Mouse (Mus musculus): ENCODE data around the gene Erg28. TPM values are rescaled to one million over a fixed set of nuclear protein-coding genes. Genes with fewer than 3 reads are reported as not detected.

Gene Erg28
- total and polyA plus RNA-seq, 3 experiments = 55.6 to 76.3 TPM; not detected in 1

- Histone ChIP-seq H3K27ac (ENCODE audit: control insufficient read depth, low read depth, low read length) (no peak overlapping the region), H3K9ac (ENCODE audit: control insufficient read depth, low read depth, low read length, poor library complexity, severe bottlenecking) (no peak overlapping the region), H3K36me3 (ENCODE audit: control insufficient read depth in 1 of 2, insufficient read depth in 2 of 2, low read length in 2 of 2) (no peaks in the 10 kb centered on the region; a peak in 1 of 4 replicates), H3K4me1 (ENCODE audit: control insufficient read depth in 1 of 2, insufficient read depth in 2 of 2, low read length in 2 of 2) (no peaks in the 10 kb centered on the region; a peak in 1 of 4 replicates), H3K79me2 (ENCODE audit: control insufficient read depth, insufficient read depth, low read length, poor library complexity) (no peaks in the 10 kb centered on the region), H3K9me3 (replicated peaks; ENCODE audit: insufficient read depth, low read length) (no peaks in the 10 kb centered on the region), H3K4me3 (ENCODE audit: control insufficient read depth in 1 of 2, insufficient read depth in 1 of 2, low read depth in 2 of 2, low read length in 2 of 2) (no peak overlapping the region), H3K27me3 (ENCODE audit: control insufficient read depth in 1 of 2, insufficient read depth in 2 of 2, low read length in 2 of 2) (no peaks in the 10 kb centered on the region)
- TF ChIP-seq MYB (IDR thresholded peaks at IDR 0.05; ENCODE audit: low read depth, low read length) = no peak
- TF ChIP-seq TCF12 (IDR thresholded peaks at IDR 0.05; ENCODE audit: low read depth, low read length) = no peak
- DNase-seq (ENCODE audit: low read depth, low spot score) = no peak
Measured at GRCm38 (mm10) chr12:85854271-85854670, 29.9 kb upstream of the Erg28 start.

GRCm38 (mm10) chr12:85853836-85854235, 29.5 kb upstream of the Erg28 start:
- H3K4me1 ChIP-seq (ENCODE audit: control insufficient read depth in 1 of 2, insufficient read depth in 2 of 2, low read length in 2 of 2) = no peaks in the 10 kb centered on the region; a peak in 1 of 4 replicates
- H3K36me3 ChIP-seq (ENCODE audit: control insufficient read depth in 1 of 2, insufficient read depth in 2 of 2, low read length in 2 of 2) = no peaks in the 10 kb centered on the region; a peak in 1 of 4 replicates
- no peaks in the 10 kb centered on the region for H3K27me3 ChIP-seq (ENCODE audit: control insufficient read depth in 1 of 2, insufficient read depth in 2 of 2, low read length in 2 of 2)
- no peak overlapping the region for H3K27ac ChIP-seq (ENCODE audit: control insufficient read depth, low read depth, low read length)
- H3K9ac ChIP-seq (ENCODE audit: control insufficient read depth, low read depth, low read length, poor library complexity, severe bottlenecking) = no peak overlapping the region
- H3K4me3 ChIP-seq (ENCODE audit: control insufficient read depth in 1 of 2, insufficient read depth in 1 of 2, low read depth in 2 of 2, low read length in 2 of 2) = no peak overlapping the region
- peak; percentile 11 for DNase-seq (ENCODE audit: low read depth, low spot score)
- no peaks in the 10 kb centered on the region for H3K79me2 ChIP-seq (ENCODE audit: control insufficient read depth, insufficient read depth, low read length, poor library complexity)
- H3K9me3 ChIP-seq (replicated peaks; ENCODE audit: insufficient read depth, low read length) = no peaks in the 10 kb centered on the region
- TF ChIP-seq UBTF (IDR thresholded peaks at IDR 0.05; ENCODE audit: borderline replicate concordance, insufficient read depth, low read depth, low read length) (no peak), POLR2AphosphoS2 (IDR thresholded peaks at IDR 0.05; ENCODE audit: low read length) (no peak), USF2 (IDR thresholded peaks at IDR 0.05; ENCODE audit: borderline replicate concordance in 1 of 2, insufficient read depth in 1 of 2, low read depth in 1 of 2, low read length in 2 of 2) (no peak), CHD1 (IDR thresholded peaks at IDR 0.05; ENCODE audit: low read depth, low read length) (no peak), CHD2 (IDR thresholded peaks at IDR 0.05; ENCODE audit: low read length) (no peak), E2F4 (IDR thresholded peaks at IDR 0.05; ENCODE audit: borderline replicate concordance, low read depth, low read length) (no peak), NELFE (IDR thresholded peaks at IDR 0.05; ENCODE audit: low read depth, low read length) (no peak), POLR2A (IDR thresholded peaks at IDR 0.05; ENCODE audit: control insufficient read depth in 1 of 2, insufficient read depth in 1 of 2, low read depth in 1 of 2, low read length in 2 of 2, poor library complexity in 1 of 2) (no peak), MYB (IDR thresholded peaks at IDR 0.05; ENCODE audit: low read depth, low read length) (no peak), SIN3A (IDR thresholded peaks at IDR 0.05; ENCODE audit: low read length) (no peak), ELF1 (IDR thresholded peaks at IDR 0.05; ENCODE audit: low read depth, low read length) (no peak), ZC3H11A (IDR thresholded peaks at IDR 0.05; ENCODE audit: low read depth, low read length) (no peak), SMC3 (IDR thresholded peaks at IDR 0.05; ENCODE audit: low read depth, low read length) (no peak), TAL1 (IDR thresholded peaks at IDR 0.05; ENCODE audit: low read length) (no peak)

GRCm38 (mm10) chr12:85850661-85851060, 26.3 kb upstream of the Erg28 start:
- H3K36me3 ChIP-seq (ENCODE audit: control insufficient read depth in 1 of 2, insufficient read depth in 2 of 2, low read length in 2 of 2) = no peaks in the 10 kb centered on the region; a peak in 1 of 4 replicates
- DNase-seq (ENCODE audit: low read depth, low spot score) = no peak
- no peaks in the 10 kb centered on the region for H3K27me3 ChIP-seq (ENCODE audit: control insufficient read depth in 1 of 2, insufficient read depth in 2 of 2, low read length in 2 of 2)
- no peaks in the 10 kb centered on the region for H3K79me2 ChIP-seq (ENCODE audit: control insufficient read depth, insufficient read depth, low read length, poor library complexity)
- TF ChIP-seq RAD21 (IDR thresholded peaks at IDR 0.05; ENCODE audit: low read depth, low read length) (no peak), USF2 (IDR thresholded peaks at IDR 0.05; ENCODE audit: borderline replicate concordance in 1 of 2, insufficient read depth in 1 of 2, low read depth in 1 of 2, low read length in 2 of 2) (no peak), ZC3H11A (IDR thresholded peaks at IDR 0.05; ENCODE audit: low read depth, low read length) (no peak), TCF12 (IDR thresholded peaks at IDR 0.05; ENCODE audit: low read depth, low read length) (no peak), MXI1 (IDR thresholded peaks at IDR 0.05; ENCODE audit: low read depth, low read length) (no peak), CHD2 (IDR thresholded peaks at IDR 0.05; ENCODE audit: low read length) (no peak), USF1 (IDR thresholded peaks at IDR 0.05; ENCODE audit: low read depth, low read length) (no peak), SMC3 (IDR thresholded peaks at IDR 0.05; ENCODE audit: low read depth, low read length) (no peak), POLR2AphosphoS2 (IDR thresholded peaks at IDR 0.05; ENCODE audit: low read length) (no peak), GATA1 (IDR thresholded peaks at IDR 0.05; ENCODE audit: low read depth, low read length) (no peak), SIN3A (IDR thresholded peaks at IDR 0.05; ENCODE audit: low read length) (no peak), MAX (IDR thresholded peaks at IDR 0.05; ENCODE audit: low read length) (no peak), HCFC1 (IDR thresholded peaks at IDR 0.05; ENCODE audit: low read depth, low read length) (no peak), MYC (IDR thresholded peaks at IDR 0.05; ENCODE audit: low read depth, low read length) (no peak), GABPA (IDR thresholded peaks at IDR 0.05; ENCODE audit: low read depth, low read length) (no peak), ZNF384 (IDR thresholded peaks at IDR 0.05; ENCODE audit: low read depth, low read length) (no peak), TAL1 (IDR thresholded peaks at IDR 0.05; ENCODE audit: low read length) (no peak), POLR2A (IDR thresholded peaks at IDR 0.05; ENCODE audit: control insufficient read depth in 1 of 2, insufficient read depth in 1 of 2, low read depth in 1 of 2, low read length in 2 of 2, poor library complexity in 1 of 2) (no peak), RCOR1 (IDR thresholded peaks at IDR 0.05; ENCODE audit: low read depth, low read length) (no peak)
- H3K4me1 ChIP-seq (ENCODE audit: control insufficient read depth in 1 of 2, insufficient read depth in 2 of 2, low read length in 2 of 2) = no peaks in the 10 kb centered on the region
- H3K9ac ChIP-seq (ENCODE audit: control insufficient read depth, low read depth, low read length, poor library complexity, severe bottlenecking) = no peak overlapping the region
- H3K27ac ChIP-seq (ENCODE audit: control insufficient read depth, low read depth, low read length) = no peak overlapping the region
- H3K9me3 ChIP-seq (replicated peaks; ENCODE audit: insufficient read depth, low read length) = no peaks in the 10 kb centered on the region
- H3K4me3 ChIP-seq (ENCODE audit: control insufficient read depth in 1 of 2, insufficient read depth in 1 of 2, low read depth in 2 of 2, low read length in 2 of 2) = no peak overlapping the region

Measured in MEL (cell line).